In genomic region chr4:47091493-47092386, GRCm38 (mm10) we compare ENCODE assay signal across 7 mouse cellular contexts. TPM values are rescaled to one million over a fixed set of nuclear protein-coding genes. Genes with fewer than 3 reads are reported as not detected.
DNase-seq lines count a peak whose midpoint lies in the region; ATAC-seq lines count a peak whose summit lies in the region.

Gene Galnt12 (plus strand): TSS chr4:47091909.

- peak within 1 kb of the TSS; percentile 99 for H3K4me2 ChIP-seq in lung, embryonic 15.5 days
- peak within 1 kb of the TSS; percentile 100 for H3K4me2 ChIP-seq in heart, embryonic 14.5 days (ENCODE audit: low read length)
- peak within 1 kb of the TSS; percentile 100 for H3K4me2 ChIP-seq in midbrain, embryonic 11.5 days

- H3K27me3 ChIP-seq in lung, embryonic 15.5 days = peaks cover 42% of the 10 kb centered on the region
- H3K27me3 ChIP-seq in heart, embryonic 14.5 days (ENCODE audit: control insufficient read depth, insufficient read depth, low read length) = peaks cover 36% of the 10 kb centered on the region
- H3K27me3 ChIP-seq in midbrain, embryonic 11.5 days (ENCODE audit: control insufficient read depth, insufficient read depth, low read length) = peaks cover 21% of the 10 kb centered on the region
- H3K27me3 ChIP-seq in splenic B cell, adult 2 months (ENCODE audit: control insufficient read depth, insufficient read depth, low read length, poor library complexity, severe bottlenecking) = no peaks in the 10 kb centered on the region

- no peak within 1 kb of the TSS for H3K27ac ChIP-seq in lung, embryonic 15.5 days
- H3K27ac ChIP-seq in brown adipose tissue, adult 24 weeks (replicated peaks; ENCODE audit: low read depth, low read length) = no peak within 1 kb of the TSS
- no peak within 1 kb of the TSS for H3K27ac ChIP-seq in heart, embryonic 14.5 days (replicated peaks in 1 of 2; ENCODE audit: control insufficient read depth in 1 of 2, insufficient read depth in 1 of 2, low read depth in 2 of 2, low read length in 2 of 2)
- no peak within 1 kb of the TSS for H3K27ac ChIP-seq in midbrain, embryonic 11.5 days (ENCODE audit: low read depth, low read length)

- no peak for DNase-seq in lung, postnatal 25 days (ENCODE audit: low spot score)
- DNase-seq in large intestine, adult 2 months (ENCODE audit: low read depth, low spot score) = no peak
- peak; percentile 91 for DNase-seq in midbrain, embryonic 11.5 days (ENCODE audit: low spot score, missing footprints)
- peak; percentile 61 for DNase-seq in splenic B cell, adult 2 months (ENCODE audit: low read depth, low spot score)

- 1% methylated on average over 65 of the region's 74 CpGs for WGBS in lung, embryonic 15.5 days
- under 1% methylated on average over 73 of the region's 74 CpGs for WGBS in heart, embryonic 14.5 days
- WGBS in large intestine, adult 2 months = 2% methylated on average over 74 of the region's 74 CpGs
- WGBS in midbrain, embryonic 11.5 days = 2% methylated on average over 51 of the region's 74 CpGs

- no peaks in the 10 kb centered on the region for H3K36me3 ChIP-seq in lung, embryonic 15.5 days
- no peaks in the 10 kb centered on the region for H3K36me3 ChIP-seq in heart, embryonic 14.5 days (ENCODE audit: control insufficient read depth, insufficient read depth, low read length)
- no peaks in the 10 kb centered on the region for H3K36me3 ChIP-seq in midbrain, embryonic 11.5 days (ENCODE audit: control insufficient read depth, insufficient read depth, low read length)
- H3K36me3 ChIP-seq in splenic B cell, adult 2 months (ENCODE audit: control insufficient read depth, insufficient read depth, low read length, poor library complexity, severe bottlenecking) = no peaks in the 10 kb centered on the region

- H3K4me3 ChIP-seq in lung, embryonic 15.5 days = peak within 1 kb of the TSS; percentile 59
- peak within 1 kb of the TSS; percentile 56 for H3K4me3 ChIP-seq in brown adipose tissue, adult 24 weeks (ENCODE audit: insufficient read depth, low read depth, low read length)
- peak within 1 kb of the TSS; percentile 70 to 71 for H3K4me3 ChIP-seq in heart, embryonic 14.5 days (ENCODE audit: control insufficient read depth in 1 of 2, insufficient read depth in 1 of 2, low read depth in 1 of 2, low read length in 2 of 2)
- H3K4me3 ChIP-seq in midbrain, embryonic 11.5 days (ENCODE audit: low read depth, low read length) = peak within 1 kb of the TSS; percentile 68

- H3K4me1 ChIP-seq in lung, embryonic 15.5 days = peaks cover 16% of the 10 kb centered on the region
- no peaks in the 10 kb centered on the region; the same call in 1 of the 2 replicates for H3K4me1 ChIP-seq in brown adipose tissue, adult 24 weeks (ENCODE audit: control insufficient read depth, insufficient read depth, insufficient read length, low read length)
- peaks cover 2 to 5% of the 10 kb centered on the region in 2 experiments; a peak in 2 of 4 replicates for H3K4me1 ChIP-seq in heart, embryonic 14.5 days (ENCODE audit: control insufficient read depth in 2 of 2, insufficient read depth in 2 of 2, low read length in 2 of 2)
- H3K4me1 ChIP-seq in midbrain, embryonic 11.5 days (ENCODE audit: control insufficient read depth, insufficient read depth, low read length) = peaks cover 20% of the 10 kb centered on the region

- no peaks in the 10 kb centered on the region for H3K9me3 ChIP-seq in lung, embryonic 15.5 days
- no peaks in the 10 kb centered on the region for H3K9me3 ChIP-seq in heart, embryonic 14.5 days (ENCODE audit: control insufficient read depth, low read length)
- no peaks in the 10 kb centered on the region for H3K9me3 ChIP-seq in midbrain, embryonic 11.5 days (ENCODE audit: control insufficient read depth, low read length)

- peak; percentile 58; the same call in 1 of the 2 replicates for ATAC-seq in lung, embryonic 15.5 days (ENCODE audit: borderline replicate concordance, extremely low read depth, low FRiP score, low TSS enrichment)
- ATAC-seq in heart, embryonic 14.5 days (ENCODE audit: insufficient number of reproducible peaks, insufficient read depth, low FRiP score, low read depth) = no peak
- ATAC-seq in midbrain, embryonic 11.5 days (ENCODE audit: low FRiP score) = peak; percentile 66

- H3K9ac ChIP-seq in lung, embryonic 15.5 days = peak within 1 kb of the TSS; percentile 50
- peak within 1 kb of the TSS; percentile 69 for H3K9ac ChIP-seq in heart, embryonic 14.5 days (ENCODE audit: low read length)
- H3K9ac ChIP-seq in midbrain, embryonic 11.5 days (ENCODE audit: low read length) = peak within 1 kb of the TSS; percentile 70

RNA-seq across cellular contexts. Expression of gene Galnt12, which starts in this region (rescaled TPM):
- 8.9 and 9.3 TPM in 2 replicates for polyA plus RNA-seq in lung, embryonic 15.5 days (2015; fragmentation: Nextera tagmentation; extraction: Ambion mirVana)
- 0.48 TPM in 1 of 2 replicates, not detected in the other for polyA plus RNA-seq in brown adipose tissue, adult 24 weeks (2012; ENCODE audit: insufficient read depth, insufficient read length, missing spikeins)
- 1.6 and 2.1 TPM in 2 replicates for polyA plus RNA-seq in heart, embryonic 14.5 days (2014; fragmentation: Nextera tagmentation; extraction: Ambion mirVana)
- polyA plus RNA-seq in large intestine, adult 2 months (2012; rRNA removed) = 27.5 and 29.4 TPM in 2 replicates
- 4.6 and 6.1 TPM in 2 replicates for polyA plus RNA-seq in midbrain, embryonic 11.5 days (2014; fragmentation: Nextera tagmentation; extraction: Ambion mirVana)

Comparison
In these comparisons a context has a peak if more than half of its experiments do, and no peak if none do; other contexts are left out.
1. DNase-seq: peak in midbrain, embryonic 11.5 days (single experiment) and splenic B cell, adult 2 months (single experiment); none in lung, postnatal 25 days (single experiment) and large intestine, adult 2 months (single experiment).
2. Peak in every context shown above with its lines, with median percentiles within 50 percentile points of each other: H3K4me2 ChIP-seq, H3K4me3 ChIP-seq and H3K9ac ChIP-seq.